Mouse (Mus musculus): Measurements from ENCODE around the gene Ppp1r14a.

Ppp1r14a gene

DNA sequence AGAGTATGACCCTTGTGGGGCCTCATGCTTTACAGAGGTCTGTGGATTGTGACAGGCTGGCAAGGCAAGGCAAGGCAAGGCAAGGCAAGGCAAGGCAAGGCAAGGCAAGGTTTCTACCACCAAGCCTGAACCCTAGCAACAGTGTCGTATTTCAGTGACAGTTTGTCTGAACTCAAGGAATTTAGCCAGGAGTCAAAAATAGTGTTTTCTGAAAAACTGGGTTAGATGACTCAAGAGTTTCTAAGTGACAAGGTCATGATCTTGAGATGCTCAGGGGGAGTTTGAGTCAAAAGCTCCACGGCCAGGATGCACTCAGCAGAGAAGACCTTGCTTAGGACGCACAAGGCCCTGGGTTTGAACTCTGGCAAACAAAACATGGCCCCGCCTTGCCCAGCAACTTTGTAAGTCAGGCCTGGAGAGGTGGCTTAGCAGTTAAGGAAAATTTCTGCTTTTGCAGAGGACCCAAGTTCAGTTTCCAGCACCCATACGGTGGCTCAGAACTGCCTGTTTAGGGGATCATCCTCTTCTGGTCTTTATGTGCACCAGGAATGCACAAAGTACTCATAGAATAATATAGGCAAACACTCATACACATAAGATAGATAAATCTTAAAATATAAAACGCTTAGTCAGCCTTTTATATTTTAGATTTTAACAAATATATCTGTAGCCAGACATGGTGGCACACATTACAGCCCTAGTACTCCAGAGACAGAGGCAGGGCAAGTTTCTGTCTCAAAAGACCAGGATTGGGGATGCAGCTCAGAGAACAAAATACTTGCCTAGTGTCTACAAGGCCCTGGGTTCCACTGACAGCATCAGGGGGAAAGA lies 46.9 kb downstream of the Ppp1r14a start:
- no peak for DNase-seq

- DNase-seq, result no peak
These were observed 47.7 kb downstream of the Ppp1r14a start for GRCm38 (mm10) chr7:29336795-29337319.

DNA sequence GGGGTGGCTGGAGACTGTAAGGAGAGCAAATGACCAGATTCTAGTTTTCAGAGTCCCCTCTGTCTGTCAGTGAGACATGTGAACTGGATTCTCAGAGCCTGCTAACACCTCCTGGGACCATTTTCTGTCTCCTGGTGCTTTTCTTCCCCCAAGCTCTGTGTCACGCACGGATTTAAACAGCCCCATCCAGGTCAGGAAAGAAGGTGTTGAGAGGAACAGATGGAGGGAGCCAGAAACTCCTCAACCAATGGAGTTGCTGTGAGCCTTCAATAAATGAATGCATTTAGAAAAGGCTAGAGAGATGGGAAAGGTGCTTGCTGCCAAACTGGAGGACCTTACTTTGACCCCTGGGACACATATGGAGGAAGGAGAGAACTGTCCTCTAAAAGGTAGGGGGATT lies 48.7 kb downstream of the Ppp1r14a start:
- no peak for DNase-seq

GRCm38 (mm10) chr7:29338351-29338919 lies 49.3 kb downstream of the Ppp1r14a start:
- DNase-seq, result no peak

- DNase-seq, result no peak
These were observed 50.0 kb downstream of the Ppp1r14a start for GRCm38 (mm10) chr7:29338984-29339679.

- no peak for DNase-seq
These were observed 51.1 kb downstream of the Ppp1r14a start for GRCm38 (mm10) chr7:29340247-29340646.

DNA sequence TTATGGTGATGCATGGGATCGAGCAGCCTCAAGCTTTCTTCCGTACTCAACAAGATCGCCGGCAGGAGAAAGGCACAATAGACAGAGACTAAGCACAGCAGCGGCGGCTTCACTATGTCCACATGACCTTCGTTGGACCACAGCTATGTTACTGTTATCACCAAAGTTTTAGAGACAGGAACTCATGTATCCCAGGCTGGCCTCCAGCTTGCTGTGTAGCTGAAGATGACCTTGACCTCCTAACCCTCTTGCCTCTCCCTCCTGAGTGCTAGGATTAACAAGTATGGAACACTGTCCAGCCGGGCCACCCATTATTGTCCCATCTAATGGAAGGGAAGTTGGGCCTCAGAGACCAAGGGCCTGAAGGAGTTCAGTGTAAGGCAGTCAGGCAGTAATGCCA lies 51.7 kb downstream of the Ppp1r14a start:
- no peak for DNase-seq

DNA sequence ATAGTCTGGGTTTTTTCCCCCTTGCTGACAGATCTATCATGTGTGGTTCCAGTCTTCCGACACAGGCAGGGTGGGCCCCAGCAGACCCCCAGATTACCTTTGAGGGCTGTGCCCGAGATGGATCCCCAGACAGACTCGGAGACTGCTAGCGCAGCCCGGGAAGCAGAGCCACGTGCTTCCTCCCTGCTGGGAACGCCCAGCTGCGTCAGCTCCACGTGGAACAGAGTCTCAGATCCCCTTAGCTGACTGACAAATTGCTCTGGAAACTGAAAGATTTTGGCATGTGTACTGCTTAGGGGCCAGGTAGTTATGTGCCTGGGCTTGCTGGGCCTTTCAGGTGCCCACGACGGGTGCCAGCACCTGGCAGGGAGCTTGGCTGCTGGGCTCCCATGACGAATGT lies 52.6 kb downstream of the Ppp1r14a start:
- no peak for DNase-seq

- no peak for DNase-seq
These were observed 53.5 kb downstream of the Ppp1r14a start for GRCm38 (mm10) chr7:29342489-29343092.

Data from lung, postnatal 14 days (tissue).